Mouse (Mus musculus): ENCODE measurements at regions not wholly inside any gene's neighbourhood (a gene's known extent, or its start where the extent isn't known, plus 50 kb on each side); places are given as distances from the start of the nearest gene placed in this dataset.

DNA sequence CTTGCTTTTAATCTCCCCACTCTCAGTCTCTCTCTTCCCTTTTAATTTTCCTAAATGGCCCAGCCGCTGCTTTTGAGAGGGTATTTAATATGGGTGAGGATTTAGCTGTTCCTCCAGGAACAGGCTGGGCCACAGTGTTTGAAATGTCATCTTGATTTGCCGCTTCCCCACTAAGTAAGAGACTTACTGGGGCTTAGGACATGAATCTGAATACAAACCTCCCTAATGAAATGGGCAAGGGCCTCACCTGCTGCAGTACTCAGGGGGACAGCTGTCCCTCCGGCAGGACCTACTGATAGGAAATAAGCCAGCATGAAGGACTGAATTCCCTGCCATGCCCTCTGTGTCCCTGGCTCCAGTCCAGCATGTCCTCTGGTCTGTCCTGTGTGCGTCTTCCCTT, 50.6 kb upstream of the Prr23a1 start:
- H3K4me1 ChIP-seq = no peaks in the 10 kb centered on the region
- H3K9me3 ChIP-seq = no peaks in the 10 kb centered on the region
- no peaks in the 10 kb centered on the region for H3K36me3 ChIP-seq
- no peaks in the 10 kb centered on the region for H3K27me3 ChIP-seq
- no peak overlapping the region for H3K27ac ChIP-seq
- no peak overlapping the region for H3K9ac ChIP-seq
- no peak overlapping the region for H3K4me3 ChIP-seq
- 63% methylated on average over 4 of the region's 4 CpGs for WGBS
- no peak for ATAC-seq (ENCODE audit: insufficient number of reproducible peaks, insufficient read depth, low FRiP score, low TSS enrichment)
- no peak overlapping the region for H3K4me2 ChIP-seq (replicated peaks)

DNA sequence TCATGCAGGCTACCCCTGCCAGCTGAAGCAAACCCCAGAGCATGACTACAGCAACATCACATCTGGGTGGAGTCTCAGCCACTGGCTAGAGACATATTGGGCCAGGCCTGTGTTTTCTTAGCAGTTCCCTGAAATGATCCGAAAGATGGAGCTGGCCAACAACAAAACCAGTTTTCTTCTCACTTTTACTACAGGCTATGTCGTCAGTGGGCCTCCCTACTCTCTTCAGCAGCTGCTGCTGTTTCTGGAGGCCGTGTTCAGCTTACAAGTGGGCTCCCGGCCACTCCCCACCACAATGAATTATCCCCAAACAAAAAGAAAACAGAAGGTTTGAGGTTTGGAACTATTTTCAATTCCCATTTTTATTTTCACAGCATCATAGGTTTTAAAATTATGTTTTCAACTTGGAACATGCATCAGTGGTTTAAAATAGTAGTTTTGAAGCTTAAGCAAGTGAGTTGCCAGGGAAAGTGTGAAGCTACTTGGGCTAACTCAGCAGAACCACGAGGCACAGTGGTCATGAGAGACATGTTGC, 68.6 kb upstream of the Prr23a1 start:
- no peak for ATAC-seq (ENCODE audit: insufficient number of reproducible peaks, insufficient read depth, low FRiP score, low TSS enrichment)
- WGBS = 66% methylated on average over 5 of the region's 5 CpGs
- Histone ChIP-seq H3K9ac (no peak overlapping the region), H3K4me2 (replicated peaks) (no peak overlapping the region), H3K36me3 (no peaks in the 10 kb centered on the region), H3K27me3 (no peaks in the 10 kb centered on the region), H3K4me3 (no peak overlapping the region), H3K27ac (no peak overlapping the region), H3K4me1 (no peaks in the 10 kb centered on the region), H3K9me3 (no peaks in the 10 kb centered on the region)

GRCm38 (mm10) chr9:98773212-98773611, 69.1 kb upstream of the Prr23a1 start:
- H3K4me3 ChIP-seq = no peak overlapping the region
- no peaks in the 10 kb centered on the region for H3K4me1 ChIP-seq
- ATAC-seq (ENCODE audit: insufficient number of reproducible peaks, insufficient read depth, low FRiP score, low TSS enrichment) = no peak
- no peaks in the 10 kb centered on the region for H3K36me3 ChIP-seq
- no peaks in the 10 kb centered on the region for H3K9me3 ChIP-seq
- no peaks in the 10 kb centered on the region for H3K27me3 ChIP-seq
- no peak overlapping the region for H3K4me2 ChIP-seq (replicated peaks)
- no peak overlapping the region for H3K9ac ChIP-seq
- WGBS = 84% methylated on average over 11 of the region's 11 CpGs
- H3K27ac ChIP-seq = no peak overlapping the region

GRCm38 (mm10) chr9:98754764-98755163, 87.5 kb upstream of the Prr23a1 start:
- Histone ChIP-seq H3K4me2 (replicated peaks) (no peak overlapping the region), H3K36me3 (no peaks in the 10 kb centered on the region), H3K9me3 (no peaks in the 10 kb centered on the region), H3K27ac (no peak overlapping the region), H3K9ac (no peak overlapping the region), H3K4me1 (0 out of 2 replicates have a peak, but pooled peaks cover 3% of the 10 kb centered on the region), H3K27me3 (no peaks in the 10 kb centered on the region), H3K4me3 (no peak overlapping the region)
- 86% methylated on average over 4 of the region's 4 CpGs for WGBS
- ATAC-seq (ENCODE audit: insufficient number of reproducible peaks, insufficient read depth, low FRiP score, low TSS enrichment) = no peak

GRCm38 (mm10) chr9:98753356-98753953, 88.8 kb upstream of the Prr23a1 start:
- no peak overlapping the region for H3K4me2 ChIP-seq (replicated peaks)
- H3K9me3 ChIP-seq = no peaks in the 10 kb centered on the region
- no peak overlapping the region for H3K4me3 ChIP-seq
- no peaks in the 10 kb centered on the region for H3K36me3 ChIP-seq
- no peak overlapping the region for H3K9ac ChIP-seq
- 0 out of 2 replicates have a peak, but pooled peaks cover 3% of the 10 kb centered on the region for H3K4me1 ChIP-seq
- ATAC-seq (ENCODE audit: insufficient number of reproducible peaks, insufficient read depth, low FRiP score, low TSS enrichment) = no peak
- no peaks in the 10 kb centered on the region for H3K27me3 ChIP-seq
- WGBS = 70% methylated on average over 6 of the region's 6 CpGs
- no peak overlapping the region for H3K27ac ChIP-seq

DNA sequence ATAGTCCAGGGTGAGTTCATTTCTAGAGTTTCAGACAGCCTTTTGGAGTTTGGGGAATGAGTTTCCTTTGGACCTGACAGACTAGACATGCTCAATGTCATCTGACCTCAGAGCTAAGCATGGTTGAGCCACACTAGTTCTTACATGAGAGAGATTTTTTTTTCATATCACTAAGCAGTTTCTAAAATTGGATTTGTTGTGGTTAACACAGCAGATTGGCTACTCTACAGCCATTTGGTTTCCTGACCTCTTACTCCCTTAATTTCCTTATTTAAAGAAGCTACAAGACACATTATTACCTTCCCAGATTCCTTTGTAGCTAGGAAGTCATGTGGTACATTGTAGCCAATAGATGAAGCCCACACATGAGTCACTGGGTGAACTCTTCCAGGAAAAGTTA, 98.5 kb upstream of the Prr23a1 start:
- Histone ChIP-seq H3K4me3 (no peak overlapping the region), H3K27ac (no peak overlapping the region), H3K4me1 (no peaks in the 10 kb centered on the region), H3K27me3 (no peaks in the 10 kb centered on the region), H3K9ac (no peak overlapping the region), H3K9me3 (no peaks in the 10 kb centered on the region), H3K36me3 (no peaks in the 10 kb centered on the region), H3K4me2 (replicated peaks) (no peak overlapping the region)
- ATAC-seq (ENCODE audit: insufficient number of reproducible peaks, insufficient read depth, low FRiP score, low TSS enrichment) = no peak

DNA sequence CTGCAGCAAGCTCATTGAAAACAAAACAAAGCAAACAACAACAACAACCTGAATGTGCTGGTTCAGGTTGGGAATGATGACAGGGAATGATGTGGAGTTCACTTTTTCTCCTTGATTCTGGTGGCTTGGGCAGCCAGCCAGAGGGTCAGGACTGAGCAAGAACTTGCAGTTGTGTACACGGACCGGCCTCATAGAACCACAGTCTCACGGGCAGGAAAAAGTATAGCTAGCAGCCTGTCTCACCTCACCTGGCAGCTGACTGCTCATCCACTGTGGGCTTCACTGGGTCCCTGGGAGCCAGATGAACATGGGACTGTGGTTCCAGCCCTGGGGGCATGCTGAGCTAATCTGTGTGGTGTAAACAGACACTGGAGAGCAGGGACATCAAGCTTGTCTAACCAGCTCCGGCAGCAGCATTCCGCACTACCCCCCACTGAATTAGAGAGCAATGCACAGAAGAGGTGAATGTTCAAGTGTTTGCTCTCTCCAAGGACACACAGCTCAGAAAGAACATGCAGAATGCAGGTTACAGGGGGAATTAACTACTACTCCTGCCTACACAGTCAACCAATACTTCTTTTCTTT, 114.9 kb upstream of the Prr23a1 start:
- peak; percentile 52; the same call in 1 of the 2 replicates for ATAC-seq (ENCODE audit: insufficient number of reproducible peaks, insufficient read depth, low FRiP score, low TSS enrichment)
- 21% methylated on average over 5 of the region's 5 CpGs for whole genome bisulfite sequencing
- Histone ChIP-seq H3K4me2 (replicated peaks) (no peak overlapping the region), H3K9ac (no peak overlapping the region), H3K4me3 (no peak overlapping the region), H3K27me3 (no peaks in the 10 kb centered on the region), H3K27ac (peak overlapping the region; percentile 36; the same call in 1 of the 2 replicates), H3K36me3 (no peaks in the 10 kb centered on the region), H3K9me3 (no peaks in the 10 kb centered on the region), H3K4me1 (peaks cover 15% of the 10 kb centered on the region; the same call in 1 of the 2 replicates)

DNA sequence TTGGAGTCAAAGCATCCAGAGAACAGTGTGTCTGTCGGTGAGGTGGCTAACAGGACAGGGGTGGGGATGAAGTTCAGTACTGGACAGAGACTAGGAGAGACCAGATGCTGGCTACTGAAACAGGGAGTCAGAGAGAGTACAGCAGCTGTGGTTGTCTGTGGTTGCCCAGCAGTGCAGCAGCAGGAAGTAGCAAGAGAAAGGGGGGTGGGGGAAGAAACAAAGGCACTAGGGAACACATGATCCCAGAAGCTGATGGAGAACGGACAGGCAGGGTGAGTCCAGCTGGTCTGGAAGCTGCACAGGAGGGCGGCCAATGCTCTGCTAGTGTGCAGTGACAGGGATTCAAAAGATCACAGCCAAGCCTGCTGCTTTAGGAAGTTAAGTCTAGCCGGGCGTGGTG, 115.7 kb upstream of the Prr23a1 start:
- Histone ChIP-seq H3K36me3 (no peaks in the 10 kb centered on the region), H3K9me3 (no peaks in the 10 kb centered on the region), H3K27me3 (no peaks in the 10 kb centered on the region), H3K9ac (no peak overlapping the region), H3K27ac (no peak overlapping the region), H3K4me1 (peaks cover 15% of the 10 kb centered on the region; the same call in 1 of the 2 replicates), H3K4me2 (replicated peaks) (no peak overlapping the region), H3K4me3 (no peak overlapping the region)
- ATAC-seq (ENCODE audit: insufficient number of reproducible peaks, insufficient read depth, low FRiP score, low TSS enrichment) = no peak
- WGBS = 36% methylated on average over 5 of the region's 5 CpGs

GRCm38 (mm10) chr9:98722885-98723284, 119.4 kb upstream of the Prr23a1 start:
- Histone ChIP-seq H3K9me3 (peaks cover 4% of the 10 kb centered on the region; the same call in 1 of the 2 replicates), H3K27me3 (no peaks in the 10 kb centered on the region), H3K9ac (no peak overlapping the region), H3K27ac (no peak overlapping the region), H3K36me3 (no peaks in the 10 kb centered on the region), H3K4me3 (no peak overlapping the region), H3K4me2 (replicated peaks) (no peak overlapping the region), H3K4me1 (peaks cover 13% of the 10 kb centered on the region; the same call in 1 of the 2 replicates)
- ATAC-seq (ENCODE audit: insufficient number of reproducible peaks, insufficient read depth, low FRiP score, low TSS enrichment) = no peak
- WGBS = 47% methylated on average over 3 of the region's 3 CpGs

GRCm38 (mm10) chr9:98721381-98721780, 119.9 kb upstream of the Mrps22 start:
- peaks cover 4% of the 10 kb centered on the region; the same call in 1 of the 2 replicates for H3K9me3 ChIP-seq
- H3K4me3 ChIP-seq = no peak overlapping the region
- ATAC-seq (ENCODE audit: insufficient number of reproducible peaks, insufficient read depth, low FRiP score, low TSS enrichment) = no peak
- 85% methylated on average over 5 of the region's 5 CpGs for WGBS
- H3K27ac ChIP-seq = no peak overlapping the region
- H3K9ac ChIP-seq = no peak overlapping the region
- no peaks in the 10 kb centered on the region for H3K36me3 ChIP-seq
- 0 out of 2 replicates have a peak, but pooled peaks cover 10% of the 10 kb centered on the region for H3K4me1 ChIP-seq
- no peaks in the 10 kb centered on the region for H3K27me3 ChIP-seq
- no peak overlapping the region for H3K4me2 ChIP-seq (replicated peaks)

DNA sequence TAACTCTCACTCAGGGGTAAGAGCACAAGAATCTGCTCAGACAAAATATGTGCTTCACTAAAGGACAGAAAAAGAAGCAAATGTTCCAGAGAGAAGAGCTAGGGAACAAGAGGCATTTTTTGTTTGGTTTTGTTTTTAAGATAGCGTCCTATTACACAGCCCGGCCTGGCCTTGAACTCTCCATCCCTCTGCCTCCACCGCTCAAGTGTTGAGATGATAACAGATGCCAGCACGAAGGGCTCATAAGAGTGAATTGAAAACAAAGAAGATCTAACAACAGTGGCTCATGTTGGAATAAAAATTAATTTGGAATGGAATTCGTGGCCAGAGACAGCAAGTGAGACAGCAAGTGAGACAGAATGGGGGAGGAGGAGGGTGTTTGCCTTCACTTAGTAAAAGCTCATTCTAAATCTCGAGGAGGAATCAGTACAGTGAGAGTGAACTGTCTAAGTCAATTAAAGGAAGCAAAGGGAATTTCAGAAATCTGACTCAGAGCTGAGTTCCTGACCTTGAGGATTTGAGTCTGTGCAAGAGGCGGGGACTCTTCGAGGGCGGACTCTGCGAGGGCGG, 116.3 kb upstream of the Mrps22 start:
- H3K9ac ChIP-seq = no peak overlapping the region
- H3K27ac ChIP-seq = no peak overlapping the region
- ATAC-seq (ENCODE audit: insufficient number of reproducible peaks, insufficient read depth, low FRiP score, low TSS enrichment) = no peak
- H3K9me3 ChIP-seq = peaks cover 4% of the 10 kb centered on the region; the same call in 1 of the 2 replicates
- H3K4me3 ChIP-seq = no peak overlapping the region
- H3K36me3 ChIP-seq = no peaks in the 10 kb centered on the region
- H3K27me3 ChIP-seq = 0 out of 2 replicates have a peak, but pooled peaks cover 3% of the 10 kb centered on the region
- WGBS = 65% methylated on average over 11 of the region's 11 CpGs
- 0 out of 2 replicates have a peak, but pooled peaks cover 10% of the 10 kb centered on the region for H3K4me1 ChIP-seq
- no peak overlapping the region for H3K4me2 ChIP-seq (replicated peaks)

GRCm38 (mm10) chr9:98714661-98715060, 113.2 kb upstream of the Mrps22 start:
- no peak for ATAC-seq (ENCODE audit: insufficient number of reproducible peaks, insufficient read depth, low FRiP score, low TSS enrichment)
- 0 out of 2 replicates have a peak, but pooled peaks cover 3% of the 10 kb centered on the region for H3K27me3 ChIP-seq
- H3K4me3 ChIP-seq = no peak overlapping the region
- no peak overlapping the region for H3K27ac ChIP-seq
- no peak overlapping the region for H3K4me2 ChIP-seq (replicated peaks)
- peaks cover 1% of the 10 kb centered on the region; the same call in 1 of the 2 replicates for H3K9me3 ChIP-seq
- WGBS = 81% methylated on average over 9 of the region's 9 CpGs
- no peaks in the 10 kb centered on the region for H3K36me3 ChIP-seq
- H3K4me1 ChIP-seq = peaks cover 21% of the 10 kb centered on the region; the same call in 1 of the 2 replicates
- no peak overlapping the region for H3K9ac ChIP-seq

All from embryonic facial prominence, embryonic 12.5 days (tissue).